Mouse (Mus musculus) myocyte (in vitro differentiated cells): ENCODE data around the gene Enox2. TPM values are rescaled to one million over a fixed set of nuclear protein-coding genes. Genes with fewer than 3 reads are reported as not detected.

Experiments used
- H3K27me3 ChIP-seq: one replicate; pipeline ENCODE4 v1.6.1; 2011; ENCODE audit not compliant: control insufficient read depth, insufficient read depth, insufficient read length
- H3K36me3 ChIP-seq: one replicate; pipeline ENCODE4 v1.6.1; 2011; ENCODE audit not compliant: control insufficient read depth, insufficient read depth
- H3K4me2 ChIP-seq: one replicate; pipeline ENCODE4 v1.6.1; 2011; ENCODE audit warnings: low read depth, control low read depth
- H3K4me3 ChIP-seq: one replicate; pipeline ENCODE4 v1.5.1; 2011; ENCODE audit warnings: mild to moderate bottlenecking, control low read depth, moderate library complexity
- H3K79me2 ChIP-seq: one replicate; pipeline ENCODE4 v1.6.1; 2011; ENCODE audit not compliant: control insufficient read depth, insufficient read depth
- H3ac ChIP-seq: one replicate; pipeline ENCODE4 v1.6.1; 2011; ENCODE audit not compliant: control insufficient read depth, insufficient read length
- CEBPB ChIP-seq: IDR thresholded peaks from 2 replicates; pipeline ENCODE4 v1.6.1; 2011; ENCODE audit warnings: mild to moderate bottlenecking, moderate library complexity; ENCODE audit not compliant: poor library complexity, insufficient read depth, severe bottlenecking
- E2F4 ChIP-seq: IDR thresholded peaks from one replicate; pipeline ENCODE4 v1.6.1; 2011; ENCODE audit warnings: mild to moderate bottlenecking, control low read depth, moderate library complexity; ENCODE audit not compliant: insufficient read depth
- MAX ChIP-seq: IDR thresholded peaks from one replicate; pipeline ENCODE4 v1.6.1; 2011; ENCODE audit warnings: low read depth, mild to moderate bottlenecking, control low read depth
- MYOD1 ChIP-seq, 3 experiments: IDR thresholded peaks; one replicate each; pipeline ENCODE4 v1.6.1; 2011; ENCODE audit warnings: control low read depth in 2 of 3, low read depth in 2 of 3, mild to moderate bottlenecking in 2 of 3, moderate library complexity in 1 of 3; ENCODE audit not compliant: insufficient read length in 2 of 3, control insufficient read depth in 1 of 3
- MYOG ChIP-seq, 3 experiments: IDR thresholded peaks; one replicate each; pipeline ENCODE4 v1.6.1; 2011; ENCODE audit warnings: control low read depth in 2 of 3, low read depth in 2 of 3, mild to moderate bottlenecking in 2 of 3; ENCODE audit not compliant: insufficient read length in 2 of 3, control insufficient read depth in 1 of 3, insufficient read depth in 1 of 3
- POLR2A ChIP-seq: IDR thresholded peaks from one replicate; pipeline ENCODE4 v1.6.1; 2011; ENCODE audit warnings: low read depth, mild to moderate bottlenecking, control low read depth, moderate library complexity; ENCODE audit not compliant: insufficient read length
- POLR2AphosphoS2 ChIP-seq: IDR thresholded peaks from one replicate; pipeline ENCODE4 v1.6.1; 2011; ENCODE audit warnings: low read depth, control low read depth; ENCODE audit not compliant: insufficient read length
- REST ChIP-seq: IDR thresholded peaks from one replicate; pipeline ENCODE4 v1.6.1; 2011; ENCODE audit warnings: mild to moderate bottlenecking, control low read depth, moderate library complexity; ENCODE audit not compliant: insufficient read depth, insufficient read length
- SRF ChIP-seq: IDR thresholded peaks from one replicate; pipeline ENCODE4 v1.6.1; 2011; ENCODE audit warnings: low read depth; ENCODE audit not compliant: control insufficient read depth, insufficient read length
- TCF12 ChIP-seq: IDR thresholded peaks from one replicate; pipeline ENCODE4 v1.6.1; 2011; ENCODE audit warnings: mild to moderate bottlenecking, control low read depth; ENCODE audit not compliant: poor library complexity, insufficient read depth, severe bottlenecking
- TCF3 ChIP-seq: IDR thresholded peaks from one replicate; pipeline ENCODE4 v1.6.1; 2011; ENCODE audit warnings: low read depth, control low read depth; ENCODE audit not compliant: insufficient read length
- USF1 ChIP-seq: IDR thresholded peaks from one replicate; pipeline ENCODE4 v1.6.1; 2011; ENCODE audit warnings: low read depth, mild to moderate bottlenecking, control low read depth, moderate library complexity
- polyA plus RNA-seq: library from polyadenylated mRNA; unstranded; fragments of >200 nt; fragmentation: generic; extraction: Trizol; gene quantifications from one replicate; pipeline ENCODE4 v1.2.1, GENCODE M21; 2012; ENCODE audit warnings: missing spikeins

Gene Enox2
- polyA plus RNA-seq, 1 experiment = 3.0 TPM

DNA sequence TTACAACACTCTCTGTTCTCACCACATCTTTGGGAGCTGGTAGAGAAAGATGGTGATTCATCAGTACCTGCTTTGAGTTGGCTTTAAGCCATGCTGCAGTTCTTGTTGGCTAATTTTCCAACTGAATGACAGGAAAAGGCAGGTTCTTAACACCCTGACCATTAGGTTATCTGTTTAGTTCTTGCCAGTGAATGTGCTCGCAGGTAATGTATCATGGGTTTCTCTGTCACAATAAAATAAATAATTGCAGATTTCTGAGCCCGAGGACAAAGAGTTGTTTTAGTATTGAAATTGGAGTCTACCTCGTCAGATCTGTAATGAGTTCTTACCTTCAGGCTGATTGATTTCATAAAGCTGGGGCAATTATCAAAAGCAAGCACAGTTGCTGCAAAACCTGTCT, 106.9 kb downstream of the Enox2 start:
- no peak for TF ChIP-seq TCF3
- TF ChIP-seq CEBPB = no peak
- no peak for TF ChIP-seq E2F4
- TF ChIP-seq USF1 = no peak
- no peak for TF ChIP-seq MYOD1 (IDR thresholded peaks at IDR 0.05; ENCODE audit: control insufficient read depth in 1 of 3, insufficient read length in 2 of 3, low read depth in 2 of 3)
- TF ChIP-seq POLR2AphosphoS2 = no peak
- no peak for TF ChIP-seq MYOG (IDR thresholded peaks at IDR 0.05; ENCODE audit: control insufficient read depth in 1 of 3, insufficient read depth in 1 of 3, insufficient read length in 2 of 3, low read depth in 2 of 3)
- TF ChIP-seq SRF = no peak
- no peak for TF ChIP-seq TCF12
- no peak for TF ChIP-seq POLR2A
- TF ChIP-seq MAX = no peak
- no peak for TF ChIP-seq REST
- H3K4me3 ChIP-seq = no peak overlapping the region
- H3K36me3 ChIP-seq = no peaks in the 10 kb centered on the region
- H3K27me3 ChIP-seq = no peaks in the 10 kb centered on the region
- no peak overlapping the region for H3K4me2 ChIP-seq
- H3ac ChIP-seq = no peak overlapping the region
- no peaks in the 10 kb centered on the region for H3K79me2 ChIP-seq

DNA sequence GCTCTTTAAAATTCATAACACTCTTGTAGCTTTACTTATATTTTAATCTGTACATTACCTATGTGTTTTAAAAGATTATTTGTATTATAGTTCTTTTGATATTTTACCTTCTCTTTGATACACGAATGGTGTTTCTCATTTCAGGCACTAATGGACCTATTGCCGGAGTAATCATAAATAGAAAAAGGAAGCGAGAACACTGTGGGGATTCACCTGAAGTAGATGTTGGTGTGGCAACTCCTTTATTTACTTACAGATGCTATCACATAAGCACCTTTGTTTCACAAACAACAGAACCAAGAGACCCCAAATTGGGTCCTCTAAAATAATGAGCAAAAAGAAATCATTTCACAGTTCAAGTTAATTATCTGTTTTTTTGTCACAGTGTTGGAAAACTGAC, 109.4 kb downstream of the Enox2 start:
- Histone ChIP-seq H3K79me2 (no peaks in the 10 kb centered on the region), H3ac (no peak overlapping the region), H3K4me3 (no peak overlapping the region), H3K36me3 (no peaks in the 10 kb centered on the region), H3K27me3 (no peaks in the 10 kb centered on the region), H3K4me2 (no peak overlapping the region)
- TF ChIP-seq CEBPB (no peak), USF1 (no peak), MYOD1 (IDR thresholded peaks at IDR 0.05; ENCODE audit: control insufficient read depth in 1 of 3, insufficient read length in 2 of 3, low read depth in 2 of 3) (no peak), REST (no peak), SRF (no peak), POLR2AphosphoS2 (no peak), TCF3 (no peak), TCF12 (no peak), POLR2A (no peak), E2F4 (no peak), MAX (no peak), MYOG (IDR thresholded peaks at IDR 0.05; ENCODE audit: control insufficient read depth in 1 of 3, insufficient read depth in 1 of 3, insufficient read length in 2 of 3, low read depth in 2 of 3) (no peak)

DNA sequence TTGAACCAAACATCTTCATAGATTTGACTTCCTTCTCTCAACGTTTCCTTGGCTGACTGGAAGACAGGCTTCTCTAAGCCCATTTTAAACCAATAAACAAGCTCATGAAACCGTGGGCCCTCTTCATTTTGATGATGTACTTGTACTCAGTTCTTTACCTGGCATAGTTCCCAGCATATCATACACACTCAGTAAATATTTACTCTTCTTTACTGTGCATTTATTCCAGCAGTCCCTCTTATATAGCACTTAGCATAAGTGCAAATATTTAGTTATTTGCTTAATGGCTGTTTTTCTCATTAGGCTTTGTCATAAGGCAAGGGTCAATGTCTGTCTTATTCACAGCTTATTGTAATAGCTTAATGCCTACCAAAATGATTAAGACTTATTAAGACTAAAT, 133.8 kb downstream of the Enox2 start:
- no peaks in the 10 kb centered on the region for H3K79me2 ChIP-seq
- H3K4me3 ChIP-seq = no peak overlapping the region
- H3K36me3 ChIP-seq = no peaks in the 10 kb centered on the region
- no peaks in the 10 kb centered on the region for H3K27me3 ChIP-seq
- no peak overlapping the region for H3K4me2 ChIP-seq
- TF ChIP-seq REST (no peak), TCF12 (no peak), POLR2AphosphoS2 (no peak), MAX (no peak), TCF3 (no peak), USF1 (no peak), CEBPB (no peak)
- no peak overlapping the region for H3ac ChIP-seq

DNA sequence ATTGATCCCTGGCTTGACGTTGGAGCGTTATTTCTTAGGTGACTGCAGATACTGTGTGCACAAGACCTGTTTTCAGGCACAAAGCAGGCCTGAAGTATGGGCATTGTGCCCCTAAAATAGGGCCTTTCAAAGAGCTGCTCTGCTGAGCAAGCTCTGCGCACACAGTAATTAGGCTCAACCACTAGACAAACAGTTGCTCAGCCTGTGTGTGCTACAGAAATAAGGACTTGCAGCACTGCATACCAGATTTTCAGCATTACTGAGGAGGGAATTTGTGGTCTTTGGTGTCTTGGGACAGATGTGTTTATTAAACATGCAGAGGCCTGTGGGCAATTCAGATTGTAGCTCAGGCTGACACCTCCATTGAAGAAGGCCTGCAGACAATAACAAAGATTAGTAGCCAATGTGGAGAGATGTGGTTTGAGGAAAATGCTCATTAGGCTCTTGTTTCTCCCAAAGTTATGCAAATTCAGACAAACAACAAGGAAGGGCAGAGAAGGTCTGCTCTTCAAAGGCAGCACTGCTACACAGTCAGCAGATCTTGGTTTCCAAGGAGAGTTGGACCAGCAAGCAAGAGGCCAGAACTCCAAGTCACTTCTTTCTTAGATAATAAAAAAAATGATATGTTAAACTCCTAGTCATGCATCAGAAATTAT, 163.2 kb downstream of the Enox2 start:
- Histone ChIP-seq H3K27me3 (no peaks in the 10 kb centered on the region), H3ac (no peak overlapping the region), H3K4me3 (no peak overlapping the region), H3K4me2 (no peak overlapping the region), H3K36me3 (no peaks in the 10 kb centered on the region), H3K79me2 (no peaks in the 10 kb centered on the region)
- TF ChIP-seq CEBPB (no peak), TCF3 (no peak), REST (no peak), MYOG (IDR thresholded peaks at IDR 0.05; ENCODE audit: control insufficient read depth in 1 of 3, insufficient read depth in 1 of 3, insufficient read length in 2 of 3, low read depth in 2 of 3) (no peak), E2F4 (no peak), SRF (no peak), POLR2A (no peak), USF1 (no peak), MAX (no peak), TCF12 (no peak), POLR2AphosphoS2 (no peak), MYOD1 (IDR thresholded peaks at IDR 0.05; ENCODE audit: control insufficient read depth in 1 of 3, insufficient read length in 2 of 3, low read depth in 2 of 3) (no peak)

DNA sequence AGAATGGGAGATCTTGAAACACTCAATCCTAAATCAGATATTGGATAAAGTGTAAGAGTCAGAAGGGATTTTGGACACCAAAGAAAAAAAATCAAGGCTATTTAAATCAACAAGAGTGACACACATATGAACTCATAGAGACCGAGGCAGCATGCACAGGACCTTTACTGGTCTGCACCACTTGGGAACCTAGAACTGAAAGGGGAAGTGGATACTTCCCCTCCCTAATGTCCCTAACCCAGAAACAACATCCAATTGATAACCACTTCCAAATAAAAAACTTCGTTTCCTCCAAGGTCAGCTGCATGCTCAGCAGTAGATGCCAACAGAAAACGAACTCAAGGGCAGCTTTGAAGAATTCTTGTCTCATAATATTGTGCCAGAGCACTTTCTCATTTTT, 171.6 kb downstream of the Enox2 start:
- no peak overlapping the region for H3K4me3 ChIP-seq
- no peak overlapping the region for H3K4me2 ChIP-seq
- H3K27me3 ChIP-seq = no peaks in the 10 kb centered on the region
- no peaks in the 10 kb centered on the region for H3K36me3 ChIP-seq
- no peak for TF ChIP-seq TCF3
- TF ChIP-seq POLR2A = no peak
- TF ChIP-seq MYOG (IDR thresholded peaks at IDR 0.05; ENCODE audit: control insufficient read depth in 1 of 3, insufficient read depth in 1 of 3, insufficient read length in 2 of 3, low read depth in 2 of 3) = no peak
- no peak for TF ChIP-seq MYOD1 (IDR thresholded peaks at IDR 0.05; ENCODE audit: control insufficient read depth in 1 of 3, insufficient read length in 2 of 3, low read depth in 2 of 3)
- TF ChIP-seq USF1 = no peak
- TF ChIP-seq MAX = no peak
- no peak for TF ChIP-seq CEBPB
- H3K79me2 ChIP-seq = no peaks in the 10 kb centered on the region
- H3ac ChIP-seq = no peak overlapping the region
